Mouse (Mus musculus): Measurements from ENCODE around the gene Ano2.
A peak's percentile ranks its signal among the peaks of the same experiment; 100 is the strongest.

Ano2 gene

DNA sequence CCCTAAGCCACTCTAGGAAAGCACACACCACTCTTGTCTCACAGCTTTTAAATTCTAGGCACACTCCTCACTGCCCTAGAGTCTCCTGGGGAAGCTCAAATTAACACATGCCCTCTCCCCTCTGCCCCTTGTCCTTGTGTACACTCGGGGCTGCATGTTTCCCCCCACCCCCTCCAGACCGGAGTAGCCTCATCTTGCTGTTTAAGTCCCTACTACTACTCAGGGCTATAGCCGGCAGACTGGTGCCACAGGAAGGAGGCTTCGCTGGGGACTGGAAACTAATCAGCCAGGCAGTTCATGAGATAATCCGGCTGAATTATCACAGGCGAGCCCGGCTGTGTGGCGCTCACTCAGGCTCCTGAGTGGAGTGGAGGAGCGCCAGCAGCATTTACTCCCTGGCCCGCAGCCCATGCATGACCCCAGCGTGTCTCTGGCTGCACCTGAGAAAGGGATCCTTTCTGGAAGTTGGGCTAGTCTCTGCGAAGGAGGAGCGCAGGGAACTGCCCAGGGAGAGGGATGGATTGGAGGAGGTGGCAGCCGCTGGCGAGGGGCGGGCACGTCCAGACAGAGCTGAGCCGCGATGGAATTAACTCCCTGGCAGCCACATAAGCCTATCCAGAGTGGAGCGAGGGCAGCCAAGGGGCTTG is at the start of gene Ano2:
Gene Ano2 (plus strand): TSS at position 363 of the 647 bp plus-strand sequence.
- DNase-seq (ENCODE audit: low spot score in 2 of 2): no peak

DNA sequence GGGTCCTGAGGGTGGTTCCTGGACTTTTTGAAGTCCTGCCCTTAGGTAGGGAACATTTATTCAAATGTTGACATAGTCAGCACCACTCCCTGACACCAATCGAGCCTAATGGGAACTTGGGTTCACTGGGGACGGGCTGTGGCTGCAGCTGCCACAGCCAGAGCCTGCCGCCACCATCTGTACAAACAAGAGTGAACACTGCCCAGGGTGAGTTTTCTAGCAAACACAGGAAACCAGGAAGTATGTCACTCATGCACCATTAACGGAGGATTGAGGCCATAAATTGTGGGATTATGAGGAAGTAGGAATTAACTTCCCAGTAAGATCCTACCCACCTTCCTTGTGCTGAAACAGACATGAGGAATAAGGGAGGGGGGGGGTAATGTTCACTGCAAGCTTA is 49.7 kb upstream of the Ano2 start:
- no peak for DNase-seq (ENCODE audit: low spot score in 2 of 2)

DNA sequence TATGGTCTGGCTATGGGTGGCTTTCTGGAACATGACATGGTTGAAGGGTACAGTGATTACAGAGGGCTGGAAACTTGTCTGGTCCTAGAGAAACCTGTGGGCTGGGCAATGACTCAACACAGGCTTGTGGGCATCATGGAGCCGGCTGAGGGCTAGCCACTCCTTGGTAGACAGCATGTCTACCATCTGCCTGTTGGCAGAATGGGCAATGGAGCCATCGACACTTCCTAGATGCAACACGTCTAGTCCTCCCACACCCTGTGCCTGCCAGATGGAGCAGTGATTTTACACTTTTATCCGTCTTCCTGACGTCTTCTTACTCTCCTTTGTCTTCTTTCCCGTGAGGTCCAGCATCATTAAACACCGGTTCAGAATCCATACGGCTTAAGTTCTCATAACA is 49.1 kb upstream of the Ano2 start:
- peak; percentile 36 to 46 for DNase-seq (ENCODE audit: low spot score in 2 of 2)

- no peak for DNase-seq (ENCODE audit: low spot score in 2 of 2)
Observed at GRCm38 (mm10) chr6:125648964-125649363, 41.3 kb upstream of the Ano2 start.

DNA sequence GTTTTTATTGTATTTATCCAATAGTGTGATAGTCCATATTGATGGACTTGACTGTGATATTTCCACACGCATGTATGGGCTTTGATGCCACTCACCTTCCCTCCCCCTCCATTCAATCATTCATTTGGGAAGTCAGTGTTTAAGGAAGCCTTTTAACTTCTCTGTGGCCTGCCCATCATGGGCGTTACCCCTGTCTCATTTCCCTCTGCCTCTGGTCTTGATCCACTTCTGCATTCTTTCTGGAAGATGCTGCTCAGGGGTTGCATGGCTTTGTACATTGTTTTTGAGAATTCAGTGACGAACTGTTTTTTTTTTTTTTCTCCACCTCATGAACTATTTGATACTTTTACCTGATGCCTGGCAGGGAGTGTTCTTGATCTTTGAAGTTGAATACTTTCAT is 38.9 kb upstream of the Ano2 start:
- no peak for DNase-seq (ENCODE audit: low spot score in 2 of 2)

DNA sequence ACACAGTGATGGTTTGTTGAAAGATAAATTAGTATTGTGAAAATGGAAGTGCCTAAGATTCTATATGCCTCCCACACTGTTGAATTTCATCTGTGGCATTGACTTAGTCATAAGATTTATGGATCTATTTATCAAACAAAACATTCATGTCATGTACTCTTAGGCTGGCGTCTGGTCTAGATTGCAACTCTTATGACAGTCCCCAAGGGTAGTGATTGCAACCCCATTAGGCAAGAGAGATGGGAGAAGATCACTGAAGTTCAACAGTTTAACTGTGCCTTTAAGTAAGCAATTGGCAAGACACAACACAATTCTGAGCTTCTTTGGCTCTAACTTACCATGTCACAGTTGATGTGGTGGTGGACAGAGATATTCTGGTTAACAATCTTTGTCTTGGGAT is 36.8 kb upstream of the Ano2 start:
- no peak for DNase-seq (ENCODE audit: low spot score in 2 of 2)

- DNase-seq (ENCODE audit: low spot score in 2 of 2): no peak
Observed at GRCm38 (mm10) chr6:125656921-125657320, 33.3 kb upstream of the Ano2 start.

DNA sequence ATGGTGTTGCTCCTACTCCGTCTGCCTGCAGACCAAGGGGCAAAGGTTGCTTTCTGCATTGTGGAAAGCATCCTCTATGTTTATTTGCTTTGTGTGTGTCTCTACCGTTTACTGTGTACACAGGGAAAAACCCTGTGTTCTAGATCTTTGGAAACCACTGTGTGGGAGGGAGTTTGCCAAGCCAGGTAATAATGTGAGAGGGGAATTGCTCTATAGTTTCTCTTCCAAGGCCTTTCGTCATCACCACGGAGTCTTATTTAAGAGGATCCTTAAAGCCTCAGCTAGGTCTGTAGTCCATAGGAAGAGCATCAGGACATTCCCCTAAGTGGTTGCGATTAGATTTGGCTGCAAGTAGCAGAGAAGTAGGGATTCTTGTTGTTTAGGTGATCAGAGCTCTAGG is 32.3 kb upstream of the Ano2 start:
- no peak for DNase-seq (ENCODE audit: low spot score in 2 of 2)

DNA sequence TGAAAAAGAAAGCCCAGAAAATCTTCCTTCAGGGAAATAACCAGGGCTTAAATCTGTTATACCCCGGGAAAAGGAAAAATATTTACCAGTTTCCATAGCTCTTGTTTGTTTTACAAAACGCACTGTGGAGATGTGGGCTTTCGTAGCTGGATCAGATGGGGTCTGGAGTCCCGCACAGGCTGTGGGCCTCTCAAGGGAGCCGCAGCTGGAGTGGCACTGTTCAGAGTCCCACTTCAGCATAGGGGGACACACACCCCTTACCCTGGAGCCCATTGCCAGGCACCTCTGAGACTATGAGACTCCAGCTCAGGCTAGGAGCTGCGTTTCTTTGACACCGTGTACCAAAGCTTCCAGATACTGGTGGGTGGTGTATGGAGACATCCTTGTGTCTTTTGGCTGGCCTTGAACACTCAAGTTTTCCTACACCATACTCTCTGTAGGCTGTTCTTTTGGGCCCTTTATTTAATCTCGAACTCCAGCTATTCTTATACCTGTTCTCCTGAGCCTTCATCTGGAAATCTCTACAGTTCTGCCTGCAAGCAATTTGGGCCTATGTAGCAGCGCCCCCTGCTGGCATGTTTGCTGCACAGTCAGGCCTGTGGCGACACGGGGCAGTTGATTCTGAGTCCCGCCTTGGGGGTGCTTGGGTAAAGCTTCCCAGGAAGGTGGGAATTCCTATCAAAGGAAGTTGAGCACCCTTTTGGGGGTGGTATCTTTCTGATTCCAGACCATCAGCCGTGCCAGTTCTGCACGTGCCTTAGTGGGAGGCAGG is 28.9 kb upstream of the Ano2 start:
- DNase-seq (ENCODE audit: low spot score in 2 of 2): peak; percentile 16 to 25

DNA sequence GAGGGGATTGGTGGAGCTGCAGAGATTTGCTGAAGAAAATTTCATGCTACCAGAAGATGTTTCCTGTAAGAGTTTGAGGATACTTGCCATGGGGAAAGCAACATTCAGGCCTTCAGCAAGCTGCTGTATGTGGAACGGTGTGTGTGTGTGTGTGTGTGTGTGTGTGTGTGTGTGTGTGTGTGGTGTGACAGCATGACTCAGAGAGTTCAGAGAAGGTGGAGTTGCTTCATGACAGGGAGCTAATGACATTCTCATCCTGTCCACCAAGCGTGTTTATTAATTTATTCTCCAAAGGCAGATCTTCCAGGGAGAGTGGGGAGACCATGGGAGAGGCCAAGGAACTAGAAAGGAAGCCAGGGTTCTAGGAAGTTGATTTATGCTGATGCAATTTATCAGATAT is 26.3 kb upstream of the Ano2 start:
- no peak for DNase-seq (ENCODE audit: low spot score in 2 of 2)

DNA sequence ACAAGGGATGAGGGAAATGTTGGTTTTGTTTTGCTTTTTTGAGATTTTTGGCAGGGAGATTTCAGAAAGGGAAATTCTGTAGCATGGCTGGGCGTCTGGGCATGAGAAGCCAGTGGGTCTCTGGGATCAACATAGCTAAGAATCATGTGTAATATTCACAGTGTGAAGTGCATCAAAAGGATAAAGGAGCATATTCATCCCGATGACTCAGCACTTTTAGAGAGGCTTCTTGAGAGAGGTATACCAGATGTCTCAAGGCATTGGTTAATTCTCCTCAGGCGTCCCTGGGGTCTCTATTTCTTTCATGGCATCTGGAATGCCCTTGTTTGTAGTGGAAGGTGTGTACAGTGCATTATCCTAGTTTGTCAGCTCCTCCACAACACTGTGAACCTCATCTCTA is 18.4 kb upstream of the Ano2 start:
- DNase-seq (ENCODE audit: low spot score in 2 of 2): no peak

DNA sequence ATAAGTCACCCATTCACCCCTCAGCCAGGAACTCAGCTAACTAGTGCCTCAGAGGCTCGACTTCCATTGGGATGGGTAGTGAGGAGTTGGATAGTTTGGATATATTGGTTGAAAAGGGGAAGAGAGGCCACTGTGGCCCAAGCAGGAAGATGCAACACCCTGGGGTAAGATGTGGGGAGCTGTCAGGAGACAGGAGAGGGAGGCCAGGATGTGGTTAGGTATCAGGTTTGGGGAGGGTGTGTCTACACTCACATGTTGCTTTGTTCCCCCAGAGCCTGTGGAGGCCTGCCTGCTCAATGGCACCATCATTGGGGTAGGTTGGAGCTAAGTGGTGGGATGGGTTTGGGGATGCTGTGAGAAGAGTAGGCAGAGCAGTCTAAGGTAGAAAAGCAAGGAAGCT is 11.7 kb upstream of the Ano2 start:
- no peak for DNase-seq (ENCODE audit: low spot score in 2 of 2)

DNA sequence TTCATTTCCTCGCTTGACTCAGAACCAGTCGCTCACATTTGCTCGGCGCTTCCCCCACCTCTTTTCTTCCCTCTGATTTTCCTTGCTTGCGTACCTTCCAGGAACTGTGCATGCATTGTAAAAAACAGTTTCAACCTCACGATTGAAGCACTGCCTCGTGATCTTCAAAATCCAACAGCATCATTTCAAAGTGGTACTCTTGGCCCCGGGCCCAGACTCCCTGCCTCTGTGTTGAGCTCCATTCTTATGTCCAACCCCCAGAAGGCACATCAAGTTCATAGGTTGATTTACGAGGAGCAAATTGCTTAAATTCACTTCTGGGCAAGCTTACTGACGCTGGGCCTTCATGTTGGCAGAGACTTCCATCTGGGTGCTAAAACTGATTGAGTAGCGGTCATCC is 9.6 kb upstream of the Ano2 start:
- no peak for DNase-seq (ENCODE audit: low spot score in 2 of 2)

DNA sequence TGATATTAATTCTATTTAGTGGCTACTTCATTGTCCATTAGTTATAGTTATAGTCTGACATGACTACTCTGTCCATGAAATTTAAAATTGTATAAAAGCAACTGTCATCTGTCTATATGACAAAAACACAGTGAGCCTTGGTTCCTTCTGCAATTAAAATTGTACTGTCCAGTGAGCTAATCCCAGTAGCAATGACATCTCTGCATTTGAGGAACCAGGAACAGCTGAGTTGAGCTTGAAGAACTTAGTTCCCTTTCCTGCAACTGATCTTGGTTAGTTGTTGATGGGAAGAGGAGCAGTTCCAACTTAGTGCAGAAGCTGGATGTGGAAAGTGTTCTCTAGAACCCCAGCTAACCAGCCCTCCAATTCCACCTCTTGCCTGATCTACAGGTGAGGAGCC is 4.8 kb upstream of the Ano2 start:
- no peak for DNase-seq (ENCODE audit: low spot score in 2 of 2)

DNA sequence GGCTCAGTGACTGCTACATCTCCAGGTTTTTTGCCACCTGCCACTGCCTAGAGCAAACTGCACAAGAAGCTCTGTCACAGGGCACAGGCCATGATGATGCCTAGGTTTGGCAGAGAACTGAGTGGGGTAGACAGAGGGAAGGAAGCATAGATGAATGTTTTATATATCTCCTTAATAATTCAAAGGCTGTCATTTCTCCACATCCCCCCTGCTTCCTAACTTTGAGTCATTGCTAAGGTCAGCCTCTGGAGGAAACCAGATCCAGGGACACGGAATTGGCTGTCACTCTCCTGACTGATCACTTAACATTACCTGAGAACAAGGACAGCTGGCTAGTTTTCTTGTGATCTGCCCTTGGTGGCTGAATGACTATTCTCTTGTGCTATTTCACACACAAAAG is 2.2 kb upstream of the Ano2 start:
- DNase-seq (ENCODE audit: low spot score in 2 of 2): no peak

- DNase-seq (ENCODE audit: low spot score in 2 of 2): no peak
Observed at GRCm38 (mm10) chr6:125701146-125701545, 10.9 kb downstream of the Ano2 start.

- peak; percentile 62 to 74 for DNase-seq (ENCODE audit: low spot score in 2 of 2)
Observed at GRCm38 (mm10) chr6:125711261-125711660, 21.0 kb downstream of the Ano2 start.

GRCm38 (mm10) chr6:125726408-125726807 is 36.2 kb downstream of the Ano2 start:
- no peak for DNase-seq (ENCODE audit: low spot score in 2 of 2)

- no peak for DNase-seq (ENCODE audit: low spot score in 2 of 2)
Observed at GRCm38 (mm10) chr6:125727484-125727911, 37.3 kb downstream of the Ano2 start.

DNA sequence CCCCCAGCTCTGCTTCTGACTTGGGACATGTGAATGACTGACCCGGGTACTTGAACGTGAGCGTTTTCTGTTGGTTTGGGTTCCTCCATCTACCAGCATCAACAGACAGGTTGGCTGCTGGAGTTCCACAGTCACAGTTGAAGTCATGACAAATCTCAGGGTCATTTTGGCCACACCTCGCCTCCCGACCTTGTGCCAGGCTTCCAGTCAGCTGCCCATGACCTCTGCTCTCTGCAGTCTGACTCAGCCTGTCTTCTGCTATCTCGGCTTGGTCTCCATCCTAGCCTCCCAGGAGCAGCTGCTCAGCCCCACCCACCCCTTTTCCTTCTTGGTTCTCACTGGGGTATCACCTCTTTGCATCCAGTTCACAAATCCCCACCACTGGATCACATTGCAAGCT is 39.3 kb downstream of the Ano2 start:
- no peak for DNase-seq (ENCODE audit: low spot score in 2 of 2)

- DNase-seq (ENCODE audit: low spot score in 2 of 2): no peak
Observed at GRCm38 (mm10) chr6:125729986-125730535, 39.8 kb downstream of the Ano2 start.

GRCm38 (mm10) chr6:125737511-125738285 is 47.5 kb downstream of the Ano2 start:
- no peak for DNase-seq (ENCODE audit: low spot score in 2 of 2)

Measured in right cerebral cortex, postnatal 36 days (tissue).